Mouse (Mus musculus) heart, embryonic 13.5 days (tissue): ENCODE measurements at regions not wholly inside any gene's neighbourhood (a gene's known extent, or its start where the extent isn't known, plus 50 kb on each side); places are given as distances from the start of the nearest gene placed in this dataset.

Experiments
- ATAC-seq: fragments of 200-750 bp; cut with Nextera tagmentation; 2 replicates; pipeline ENCODE4 v1.8.0; 2017; ENCODE audit warnings: moderate TSS enrichment; ENCODE audit not compliant: insufficient number of reproducible peaks, low FRiP score, low TSS enrichment; ENCODE audit errors: extremely low read depth
- H3K27ac ChIP-seq: fragments of 300-500 bp; sonication (generic); replicated peaks from 2 replicates; pipeline ENCODE4 v1.5.1; 2015; ENCODE audit warnings: moderate library complexity, mild to moderate bottlenecking, inconsistent platforms
- H3K27me3 ChIP-seq: fragments of 300-500 bp; sonication (generic); replicated peaks from 2 replicates; pipeline ENCODE4 v1.6.1; 2015; ENCODE audit warnings: mild to moderate bottlenecking, inconsistent platforms
- H3K36me3 ChIP-seq: fragments of 300-500 bp; sonication (generic); 2 replicates; pipeline ENCODE4 v1.6.1; 2015; ENCODE audit warnings: mild to moderate bottlenecking, inconsistent platforms
- H3K4me1 ChIP-seq: fragments of 300-500 bp; sonication (generic); 2 replicates; pipeline ENCODE4 v1.6.1; 2015; ENCODE audit warnings: inconsistent platforms
- H3K4me2 ChIP-seq: fragments of 300-500 bp; sonication (generic); 2 replicates; pipeline ENCODE4 v1.6.1; 2015; ENCODE audit warnings: inconsistent platforms, mild to moderate bottlenecking, moderate library complexity
- H3K4me3 ChIP-seq: fragments of 300-500 bp; sonication (generic); 2 replicates; pipeline ENCODE4 v1.5.1; 2015; ENCODE audit warnings: moderate library complexity, mild to moderate bottlenecking, inconsistent platforms
- H3K9ac ChIP-seq: fragments of 300-500 bp; sonication (generic); 2 replicates; pipeline ENCODE4 v1.6.1; 2015; ENCODE audit warnings: inconsistent platforms, mild to moderate bottlenecking, moderate library complexity
- H3K9me3 ChIP-seq: fragments of 300-500 bp; sonication (generic); 2 replicates; pipeline ENCODE4 v1.6.1; 2016; ENCODE audit warnings: inconsistent platforms
- WGBS: fragments of 180-500 bp; shearing (Covaris S2); methylation state at CpG from one replicate; pipeline ENCODE4 v1.1.7; 2015; ENCODE audit warnings: mixed read lengths; 5-methylcytosine and 5-hydroxymethylcytosine counted together

- 61% methylated on average over 3 of the region's 3 CpGs for WGBS
- ATAC-seq, result no peak; the same call in 1 of the 2 replicates
- peak overlapping the region; percentile 62 for H3K27ac ChIP-seq
These were observed 274.9 kb downstream of the Gm11361 start for GRCm38 (mm10) chr13:28532278-28532677.

DNA sequence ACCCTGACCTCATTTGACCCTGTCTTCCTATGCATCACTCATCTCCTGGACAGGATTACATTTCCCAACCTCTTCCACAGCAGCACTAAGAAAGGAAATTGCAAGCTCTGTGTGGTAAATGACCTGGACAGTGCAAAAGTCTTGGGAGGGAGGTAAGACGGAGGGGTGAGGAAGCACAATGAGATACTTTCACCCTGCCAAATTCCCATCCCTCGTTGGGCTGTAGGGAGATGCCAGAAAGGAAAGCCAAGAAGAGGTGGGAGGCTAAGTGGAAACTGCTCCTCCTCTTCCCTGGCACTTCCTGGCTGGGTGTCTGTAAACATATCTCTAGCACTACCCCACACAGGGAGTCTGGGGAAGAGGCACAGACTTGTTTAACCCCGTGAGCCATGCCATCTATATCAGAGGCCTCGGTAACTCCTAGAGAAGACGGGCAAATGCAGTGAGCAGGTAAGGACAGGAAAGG lies 274.2 kb downstream of the Gm11361 start:
- peaks cover 37% of the 10 kb centered on the region for H3K4me1 ChIP-seq
- no peak overlapping the region for H3K4me2 ChIP-seq
- ATAC-seq, result no peak
- H3K4me3 ChIP-seq, result no peak overlapping the region
- H3K9ac ChIP-seq, result no peak overlapping the region
- 72% methylated on average over 5 of the region's 5 CpGs for WGBS
- H3K27me3 ChIP-seq, result no peaks in the 10 kb centered on the region
- H3K9me3 ChIP-seq, result peaks cover 7% of the 10 kb centered on the region; the same call in 1 of the 2 replicates
- H3K36me3 ChIP-seq, result no peaks in the 10 kb centered on the region
- H3K27ac ChIP-seq, result peak overlapping the region; percentile 62

More at GRCm38 (mm10) chr13:28532278-28532677, 274.9 kb downstream of the Gm11361 start:
- no peak overlapping the region for H3K9ac ChIP-seq
- H3K4me3 ChIP-seq, result no peak overlapping the region
- H3K9me3 ChIP-seq, result peaks cover 7% of the 10 kb centered on the region; the same call in 1 of the 2 replicates
- H3K36me3 ChIP-seq, result no peaks in the 10 kb centered on the region
- H3K27me3 ChIP-seq, result no peaks in the 10 kb centered on the region
- peaks cover 37% of the 10 kb centered on the region for H3K4me1 ChIP-seq
- no peak overlapping the region for H3K4me2 ChIP-seq

- Histone ChIP-seq H3K4me3 (no peak overlapping the region), H3K9me3 (peaks cover 7% of the 10 kb centered on the region; the same call in 1 of the 2 replicates), H3K4me1 (peaks cover 37% of the 10 kb centered on the region), H3K27me3 (no peaks in the 10 kb centered on the region), H3K4me2 (no peak overlapping the region), H3K9ac (no peak overlapping the region), H3K36me3 (no peaks in the 10 kb centered on the region), H3K27ac (no peak overlapping the region)
- 74% methylated on average over 3 of the region's 3 CpGs for WGBS
- no peak for ATAC-seq
These were observed 273.6 kb downstream of the Gm11361 start for GRCm38 (mm10) chr13:28530947-28531346.

- H3K9ac ChIP-seq, result no peak overlapping the region
- no peaks in the 10 kb centered on the region for H3K27me3 ChIP-seq
- no peak overlapping the region for H3K27ac ChIP-seq
- H3K9me3 ChIP-seq, result peaks cover 7% of the 10 kb centered on the region; the same call in 1 of the 2 replicates
- WGBS, result 79% methylated on average over 4 of the region's 4 CpGs
- H3K4me2 ChIP-seq, result no peak overlapping the region
- ATAC-seq, result no peak
- no peak overlapping the region for H3K4me3 ChIP-seq
- no peaks in the 10 kb centered on the region for H3K36me3 ChIP-seq
- H3K4me1 ChIP-seq, result peaks cover 25% of the 10 kb centered on the region
These were observed 271.7 kb downstream of the Gm11361 start for GRCm38 (mm10) chr13:28528898-28529511.

DNA sequence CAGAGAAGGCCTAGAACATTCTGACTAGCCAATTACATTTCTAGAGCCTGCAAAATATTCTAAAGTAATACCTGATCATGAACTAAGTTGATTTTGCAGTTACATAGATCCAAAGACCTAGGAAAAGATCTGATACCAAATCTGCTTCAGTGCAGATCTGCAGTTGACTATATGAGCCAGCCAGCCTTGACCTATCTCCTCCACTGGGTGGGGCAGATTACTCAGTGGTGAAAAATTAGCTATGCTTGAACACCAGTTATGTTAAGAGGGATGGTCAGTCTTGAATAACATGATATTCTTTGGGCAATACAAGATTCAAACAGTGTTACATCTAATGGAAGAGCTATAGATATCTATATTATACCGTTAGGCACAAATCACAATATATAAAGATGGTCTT lies 269.0 kb downstream of the Gm11361 start:
- 92% methylated on average over 1 of the region's 1 CpGs for WGBS
- Histone ChIP-seq H3K36me3 (no peaks in the 10 kb centered on the region), H3K27me3 (no peaks in the 10 kb centered on the region), H3K4me1 (peaks cover 3% of the 10 kb centered on the region), H3K9me3 (peaks cover 7% of the 10 kb centered on the region; the same call in 1 of the 2 replicates), H3K4me2 (no peak overlapping the region), H3K4me3 (no peak overlapping the region), H3K9ac (no peak overlapping the region), H3K27ac (no peak overlapping the region)
- no peak for ATAC-seq

- Histone ChIP-seq H3K4me3 (no peak overlapping the region), H3K4me2 (no peak overlapping the region), H3K9me3 (no peaks in the 10 kb centered on the region), H3K27me3 (no peaks in the 10 kb centered on the region), H3K27ac (no peak overlapping the region), H3K4me1 (no peaks in the 10 kb centered on the region), H3K9ac (no peak overlapping the region), H3K36me3 (no peaks in the 10 kb centered on the region)
- no peak for ATAC-seq
- 82% methylated on average over 3 of the region's 3 CpGs for WGBS
These were observed 267.1 kb downstream of the Gm11361 start for GRCm38 (mm10) chr13:28524411-28524810.

GRCm38 (mm10) chr13:28520127-28520482 lies 262.8 kb downstream of the Gm11361 start:
- H3K9me3 ChIP-seq, result no peaks in the 10 kb centered on the region
- H3K4me3 ChIP-seq, result no peak overlapping the region
- H3K27me3 ChIP-seq, result no peaks in the 10 kb centered on the region
- no peak overlapping the region for H3K27ac ChIP-seq
- no peak for ATAC-seq
- H3K4me1 ChIP-seq, result peaks cover 4% of the 10 kb centered on the region; the same call in 1 of the 2 replicates
- H3K9ac ChIP-seq, result no peak overlapping the region
- WGBS, result 48% methylated on average over 1 of the region's 1 CpGs
- no peaks in the 10 kb centered on the region for H3K36me3 ChIP-seq
- H3K4me2 ChIP-seq, result no peak overlapping the region

DNA sequence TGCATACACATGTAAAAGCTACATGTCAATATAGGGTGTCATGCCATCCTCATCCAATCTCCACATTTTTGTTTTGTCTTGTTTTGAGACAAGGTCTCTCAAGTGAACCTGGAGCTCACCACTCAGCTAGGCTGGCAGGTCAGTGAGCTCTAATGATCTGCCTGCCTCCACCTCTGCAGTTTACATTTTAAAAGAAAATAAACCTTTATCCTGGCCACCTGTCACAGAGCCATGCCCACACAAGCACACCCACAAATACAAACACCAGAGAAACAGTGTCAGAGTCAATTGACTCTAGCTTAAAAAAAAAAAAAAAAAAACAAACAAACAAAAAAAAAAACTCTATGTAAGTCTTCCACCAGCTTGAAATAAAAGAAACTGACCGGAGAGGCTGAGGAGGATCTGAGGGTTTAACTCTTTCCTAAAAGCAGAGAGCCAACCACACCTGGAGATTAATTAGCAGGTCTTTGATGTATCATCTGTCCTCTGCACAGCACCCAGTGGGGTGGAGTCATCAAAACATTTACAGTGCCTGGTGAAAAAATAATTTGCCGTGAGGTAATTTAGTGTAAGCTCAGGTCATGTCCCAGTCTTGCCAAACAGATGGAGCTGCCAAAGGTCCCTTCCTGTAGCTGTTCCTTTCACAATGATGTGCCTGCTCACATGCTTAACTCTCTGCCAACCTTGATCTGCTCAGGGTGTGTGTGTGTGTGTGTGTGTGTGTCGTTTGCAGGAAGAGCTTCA lies 262.2 kb downstream of the Gm11361 start:
- Histone ChIP-seq H3K4me2 (no peak overlapping the region), H3K27ac (no peak overlapping the region), H3K9ac (no peak overlapping the region), H3K4me3 (no peak overlapping the region), H3K27me3 (no peaks in the 10 kb centered on the region), H3K9me3 (no peaks in the 10 kb centered on the region), H3K4me1 (peaks cover 4% of the 10 kb centered on the region; the same call in 1 of the 2 replicates), H3K36me3 (no peaks in the 10 kb centered on the region)
- WGBS, result 41% methylated on average over 3 of the region's 3 CpGs
- ATAC-seq, result no peak

DNA sequence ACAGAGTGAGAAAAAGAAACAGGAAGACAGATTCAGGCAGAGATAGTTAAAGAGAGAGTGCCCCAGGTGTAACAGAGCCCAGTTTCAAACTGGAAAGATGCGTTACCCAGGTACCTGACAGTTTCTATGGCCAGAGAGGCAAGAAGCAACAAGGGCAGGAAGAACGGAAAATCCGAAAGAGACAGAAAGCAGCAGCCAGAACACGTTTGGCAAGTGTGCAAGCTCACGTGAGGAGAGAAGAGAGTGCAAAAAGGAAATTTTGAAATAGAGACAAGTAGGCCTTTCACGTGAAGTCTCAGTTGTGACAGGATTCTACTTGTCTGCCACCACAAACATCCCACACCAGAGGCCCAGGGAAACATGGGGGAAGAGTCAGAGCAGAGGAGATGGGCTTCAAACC lies 259.8 kb downstream of the Gm11361 start:
- no peak for ATAC-seq
- no peak overlapping the region for H3K27ac ChIP-seq

GRCm38 (mm10) chr13:28516636-28517035 lies 259.3 kb downstream of the Gm11361 start:
- H3K4me2 ChIP-seq, result no peak overlapping the region
- H3K36me3 ChIP-seq, result no peaks in the 10 kb centered on the region
- H3K4me3 ChIP-seq, result no peak overlapping the region
- H3K27ac ChIP-seq, result no peak overlapping the region
- H3K9ac ChIP-seq, result no peak overlapping the region
- H3K9me3 ChIP-seq, result no peaks in the 10 kb centered on the region
- peaks cover 4% of the 10 kb centered on the region; the same call in 1 of the 2 replicates for H3K4me1 ChIP-seq
- no peak for ATAC-seq
- no peaks in the 10 kb centered on the region for H3K27me3 ChIP-seq
- 51% methylated on average over 2 of the region's 2 CpGs for WGBS

More for the DNA sequence above, 259.8 kb downstream of the Gm11361 start:
- no peaks in the 10 kb centered on the region for H3K36me3 ChIP-seq
- peaks cover 4% of the 10 kb centered on the region; the same call in 1 of the 2 replicates for H3K4me1 ChIP-seq
- H3K4me3 ChIP-seq, result no peak overlapping the region
- no peak overlapping the region for H3K4me2 ChIP-seq
- no peak overlapping the region for H3K9ac ChIP-seq
- no peaks in the 10 kb centered on the region for H3K27me3 ChIP-seq
- 60% methylated on average over 6 of the region's 6 CpGs for WGBS
- no peaks in the 10 kb centered on the region for H3K9me3 ChIP-seq

DNA sequence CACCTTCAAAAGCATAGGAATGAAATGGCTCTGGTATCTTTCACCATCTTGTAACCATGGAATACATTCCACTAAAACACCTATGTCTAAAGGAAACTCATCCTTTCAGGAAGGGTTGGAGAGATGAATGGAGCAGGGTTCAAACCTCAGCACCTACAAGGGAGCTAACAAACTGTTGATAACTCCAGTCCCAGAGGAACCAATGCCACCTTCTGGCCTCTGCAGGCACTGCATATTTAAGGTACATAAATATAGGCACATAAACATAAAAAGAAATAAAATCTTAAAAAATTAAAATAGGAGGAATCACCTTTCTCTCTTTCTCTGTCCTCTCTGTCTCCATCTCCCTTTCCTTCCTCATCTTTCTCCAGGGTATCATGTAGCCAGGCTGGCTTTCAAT lies 256.9 kb downstream of the Gm11361 start:
- no peaks in the 10 kb centered on the region for H3K27me3 ChIP-seq
- no peak overlapping the region for H3K27ac ChIP-seq
- no peaks in the 10 kb centered on the region for H3K9me3 ChIP-seq
- H3K4me3 ChIP-seq, result no peak overlapping the region
- no peaks in the 10 kb centered on the region for H3K36me3 ChIP-seq
- H3K4me2 ChIP-seq, result no peak overlapping the region
- H3K4me1 ChIP-seq, result peaks cover 4% of the 10 kb centered on the region; the same call in 1 of the 2 replicates
- ATAC-seq, result no peak
- no peak overlapping the region for H3K9ac ChIP-seq
